Mouse (Mus musculus): ENCODE measurements around the gene Gm7579.
"Not testable (repeated sequence)": the region's sequence is repeated elsewhere in the genome, so short reads cannot be mapped to it uniquely, and the experiment has no call there.

Gene Gm7579

DNA sequence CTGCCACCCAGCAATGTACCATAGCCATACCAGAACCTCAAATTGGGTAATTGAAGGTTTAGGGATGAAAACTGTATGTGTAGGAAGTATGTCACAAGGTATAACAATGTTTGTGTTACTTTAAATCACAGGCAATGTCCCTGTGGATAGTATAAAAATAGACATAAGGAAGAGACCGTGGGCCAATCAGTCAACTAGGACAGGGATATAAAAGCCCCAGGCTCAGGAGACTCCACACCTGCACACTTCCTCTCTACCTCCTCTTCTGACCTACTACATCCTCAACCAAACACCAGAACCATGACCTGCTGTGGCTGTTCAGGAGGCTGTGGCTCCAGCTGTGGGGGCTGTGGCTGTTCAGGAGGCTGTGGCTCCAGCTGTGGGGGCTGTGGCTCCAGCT, at the start of gene Gm7579:
Gene Gm7579 (plus strand): TSS at position 301 of the 400 bp plus-strand sequence.
- DNase-seq: no peak

DNA sequence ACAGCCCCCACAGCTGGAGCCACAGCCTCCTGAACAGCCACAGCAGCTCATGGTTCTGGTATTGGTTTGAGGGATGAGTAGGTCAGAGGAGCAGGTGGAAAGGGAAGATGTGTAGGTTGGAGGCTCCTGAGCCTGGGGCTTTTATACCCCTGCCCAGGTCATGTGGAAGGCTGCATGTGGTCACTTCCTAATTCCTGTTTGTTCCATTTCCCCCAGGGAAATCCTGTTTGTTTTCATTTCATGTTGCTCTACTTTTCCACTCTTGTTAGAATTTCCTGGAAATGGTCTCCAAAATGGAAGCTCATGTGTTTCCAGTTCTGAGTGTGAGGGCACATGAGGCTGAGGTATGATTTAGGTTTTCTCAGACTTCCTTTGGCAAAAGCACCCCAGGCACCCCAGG, 46.0 kb upstream of the Gm7579 start, which contains the start of gene Gm4553:
Gene Gm4553 (minus strand): TSS at position 101 of the 400 bp plus-strand sequence.
- not testable (repeated sequence) for DNase-seq

- peak in 1 of 2 experiments; percentile 7 for DNase-seq
These were observed 41.8 kb upstream of the Gm7579 start for GRCm38 (mm10) chr7:142169836-142170235.

GRCm38 (mm10) chr7:142175905-142176304, 35.8 kb upstream of the Gm7579 start, which contains the start of gene Krtap5-2:
Gene Krtap5-2, minus strand, starts transcription at chr7:142176005.
- not testable (repeated sequence) for DNase-seq

DNA sequence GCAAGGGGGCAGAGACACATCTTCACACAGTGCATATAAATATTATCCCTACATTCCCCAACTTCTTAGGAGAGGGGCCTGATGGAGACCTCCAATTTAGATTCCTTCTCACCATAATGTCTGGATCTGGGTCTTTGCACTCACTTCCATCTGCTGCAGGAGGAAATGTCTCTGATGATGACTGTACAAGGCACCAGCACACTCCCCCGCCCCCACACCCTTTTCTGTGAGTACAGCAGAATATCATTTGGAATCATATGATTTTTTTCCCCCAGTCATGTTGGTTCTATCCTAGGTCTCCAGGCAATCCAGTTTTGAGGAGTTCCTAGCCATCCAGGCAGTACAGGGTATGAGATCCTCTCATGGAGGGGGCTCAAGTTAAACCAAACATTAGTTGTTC, 33.0 kb upstream of the Gm7579 start:
- DNase-seq: no peak

- peak; percentile 50 to 52 for DNase-seq
These were observed 30.6 kb upstream of the Gm7579 start for GRCm38 (mm10) chr7:142181021-142181420.

- peak; percentile 7 to 14 for DNase-seq
These were observed 23.5 kb upstream of the Gm7579 start for GRCm38 (mm10) chr7:142188156-142188555.

DNA sequence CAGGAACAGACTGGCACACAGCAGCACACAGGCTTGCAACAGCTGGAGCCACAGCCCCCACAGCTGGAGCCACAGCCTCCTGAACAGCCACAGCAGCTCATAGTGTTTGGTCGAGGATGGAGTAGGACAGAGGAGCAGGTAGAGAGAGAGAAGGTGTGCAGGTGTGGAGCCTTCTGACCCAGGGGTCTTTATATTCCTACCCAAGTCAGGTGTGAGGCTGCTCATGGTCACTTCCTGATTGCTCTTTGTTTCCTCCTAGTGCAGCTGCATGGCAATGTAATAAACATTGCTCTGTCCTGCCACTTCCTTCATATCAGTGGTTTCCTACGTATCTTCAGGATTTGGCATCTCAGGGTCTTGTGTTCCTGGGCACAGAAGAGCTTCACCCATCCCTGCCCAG, 21.4 kb upstream of the Gm7579 start, which contains the start of gene Gm10153:
Gene Gm10153 (minus strand): TSS at position 101 of the 400 bp plus-strand sequence.
- no peak for DNase-seq

GRCm38 (mm10) chr7:142198748-142199147, 12.9 kb upstream of the Gm7579 start:
- DNase-seq: no peak

GRCm38 (mm10) chr7:142201064-142201463, 10.6 kb upstream of the Gm7579 start, which contains the start of gene Krtap5-3:
Gene Krtap5-3, plus strand, starts transcription at chr7:142201364.
- DNase-seq: no peak

GRCm38 (mm10) chr7:142205488-142205887, 6.2 kb upstream of the Gm7579 start:
- DNase-seq: no peak

GRCm38 (mm10) chr7:142206891-142207290, 4.8 kb upstream of the Gm7579 start:
- DNase-seq: not testable (repeated sequence)

DNA sequence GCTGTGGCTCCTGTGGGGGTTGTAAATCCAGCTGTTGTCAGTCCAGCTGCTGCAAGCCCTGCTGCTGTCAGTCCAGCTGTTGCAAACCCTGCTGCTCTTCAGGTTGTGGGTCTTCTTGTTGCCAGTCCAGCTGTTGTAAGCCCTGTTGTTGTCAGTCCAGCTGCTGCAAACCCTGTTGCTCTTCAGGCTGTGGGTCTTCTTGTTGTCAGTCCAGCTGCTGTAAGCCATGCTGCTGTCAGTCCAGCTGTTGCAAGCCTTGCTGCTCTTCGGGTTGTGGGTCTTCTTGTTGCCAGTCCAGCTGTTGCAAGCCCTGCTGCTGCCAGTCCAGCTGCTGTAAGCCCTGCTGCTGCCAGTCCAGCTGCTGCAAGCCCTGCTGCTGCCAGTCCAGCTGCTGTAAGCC, 477 bp downstream of the Gm7579 start:
- DNase-seq: not testable (repeated sequence)

DNA sequence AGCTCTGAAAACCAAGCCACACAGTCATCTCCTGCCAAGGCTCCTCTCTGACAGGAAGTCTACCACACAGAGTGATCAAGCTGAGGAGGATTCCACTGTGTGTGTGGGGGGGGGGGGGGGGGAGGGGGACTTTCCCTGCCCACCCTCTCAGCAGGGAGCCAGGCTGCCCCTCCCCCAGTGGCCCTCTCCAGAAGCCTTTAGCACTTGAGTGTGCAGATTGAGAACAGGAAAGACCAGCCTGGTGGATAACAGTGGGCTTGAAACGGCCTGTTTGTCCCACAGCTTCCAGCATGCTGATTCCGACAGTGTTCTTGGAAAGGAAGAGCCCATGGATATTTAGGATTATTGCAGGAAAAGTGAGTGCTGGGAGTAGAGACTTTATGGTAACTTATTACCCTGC, 12.9 kb downstream of the Gm7579 start:
- peak; percentile 4 to 20 for DNase-seq

GRCm38 (mm10) chr7:142229871-142230270, 18.2 kb downstream of the Gm7579 start, which contains the start of gene Krtap5-5:
Gene Krtap5-5, minus strand, starts transcription at chr7:142229971.
- DNase-seq: not testable (repeated sequence)

- DNase-seq: no peak
These were observed 19.9 kb downstream of the Gm7579 start for GRCm38 (mm10) chr7:142231540-142231939.

DNA sequence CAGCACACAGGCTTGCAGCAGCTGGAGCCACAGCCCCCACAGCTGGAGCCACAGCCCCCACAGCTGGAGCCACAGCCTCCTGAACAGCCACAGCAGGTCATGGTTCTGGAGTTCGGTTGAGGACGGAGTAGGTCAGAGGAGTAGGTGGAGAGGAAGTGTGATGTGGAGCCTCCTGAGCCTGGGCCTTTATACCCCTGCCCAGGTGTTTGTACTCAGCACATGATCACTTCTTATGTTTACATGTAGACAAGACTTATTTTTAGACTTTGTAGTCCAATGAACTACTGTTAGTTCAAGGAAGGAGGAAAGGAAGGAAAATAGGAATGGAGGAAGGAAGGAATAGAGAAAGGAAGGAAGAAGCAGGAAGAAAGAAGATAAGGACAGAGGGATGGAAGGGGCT, 29.3 kb downstream of the Gm7579 start, which contains the start of gene Gm40460:
Gene Gm40460 (minus strand): TSS at position 101 of the 400 bp plus-strand sequence.
- DNase-seq: no peak

DNA sequence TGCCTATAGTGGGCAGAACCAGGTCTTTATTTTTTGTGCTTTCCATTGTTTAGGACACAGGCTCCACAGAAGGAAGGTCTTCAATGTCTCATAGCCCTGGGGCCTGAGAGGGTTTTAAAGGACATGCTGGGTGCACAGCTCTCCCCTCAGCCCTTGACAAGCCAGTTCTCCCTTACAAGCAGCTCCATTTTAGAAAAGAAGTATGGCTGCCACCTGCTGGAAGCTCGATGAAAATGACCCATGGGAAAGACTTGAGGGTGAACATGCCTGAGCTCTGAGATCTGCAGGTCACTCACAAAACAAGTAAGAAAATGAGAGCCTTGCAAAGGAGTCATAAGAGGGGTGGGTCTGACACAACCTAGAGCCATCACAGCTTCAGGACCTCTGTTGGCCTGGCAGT, 38.2 kb downstream of the Gm7579 start:
- peak; percentile 71 to 78 for DNase-seq

DNA sequence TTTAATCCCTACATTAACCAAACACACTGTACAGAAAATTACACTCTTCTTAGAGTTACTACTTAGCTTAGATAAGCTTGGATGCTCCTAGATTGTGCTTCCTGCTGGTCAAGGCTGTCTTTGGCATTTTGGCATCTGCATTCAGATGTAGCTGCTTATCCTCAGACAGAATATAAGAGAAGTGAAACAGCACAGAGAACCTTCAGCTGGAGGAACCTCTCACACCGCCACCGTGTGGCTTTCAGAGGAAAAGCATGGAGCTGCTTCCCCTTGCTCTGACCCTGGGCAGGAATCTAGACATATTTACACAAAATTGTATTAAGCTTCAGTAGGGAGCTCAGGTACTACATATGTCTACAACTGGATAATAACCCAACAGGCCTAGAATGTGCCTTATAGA, 43.9 kb downstream of the Gm7579 start:
- peak; percentile 61 to 65 for DNase-seq

DNA sequence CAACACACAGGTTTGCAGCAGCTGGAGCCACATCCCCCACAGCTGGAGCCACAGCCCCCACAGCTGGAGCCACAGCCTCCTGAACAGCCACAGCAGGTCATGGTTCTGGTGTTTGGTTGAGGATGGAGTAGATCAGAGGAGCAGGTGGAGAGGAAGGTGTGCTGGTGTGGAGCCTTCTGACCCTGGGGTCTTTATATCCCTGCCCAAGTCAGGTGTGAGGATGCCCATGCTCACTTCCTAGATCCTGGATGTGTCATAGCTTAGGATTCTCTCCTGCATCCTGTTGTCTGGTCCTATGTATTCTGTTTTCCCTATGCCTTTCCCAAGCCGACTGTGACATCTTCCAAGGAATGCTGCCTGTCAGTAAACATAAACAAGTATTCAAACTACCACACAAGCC, 46.6 kb downstream of the Gm7579 start, which contains the start of gene Gm2431:
Gene Gm2431 (minus strand): TSS at position 101 of the 400 bp plus-strand sequence.
- DNase-seq: not testable (repeated sequence)

Measured in cerebellum, postnatal 14 days (tissue).